Mouse (Mus musculus): Measurements from ENCODE around the gene Tmem80. TPM values are rescaled to one million over a fixed set of nuclear protein-coding genes. Genes with fewer than 3 reads are reported as not detected.

Tmem80 gene
- total RNA-seq, 2 experiments from 2014 or later, result 21.1 to 21.9 TPM

- peak; percentile 84 for DNase-seq
- intact Hi-C loops (cut with DNase I), result no loop called here
Measured at GRCm38 (mm10) chr7:141355626-141356326, 28.2 kb downstream of the Tmem80 start.

DNA sequence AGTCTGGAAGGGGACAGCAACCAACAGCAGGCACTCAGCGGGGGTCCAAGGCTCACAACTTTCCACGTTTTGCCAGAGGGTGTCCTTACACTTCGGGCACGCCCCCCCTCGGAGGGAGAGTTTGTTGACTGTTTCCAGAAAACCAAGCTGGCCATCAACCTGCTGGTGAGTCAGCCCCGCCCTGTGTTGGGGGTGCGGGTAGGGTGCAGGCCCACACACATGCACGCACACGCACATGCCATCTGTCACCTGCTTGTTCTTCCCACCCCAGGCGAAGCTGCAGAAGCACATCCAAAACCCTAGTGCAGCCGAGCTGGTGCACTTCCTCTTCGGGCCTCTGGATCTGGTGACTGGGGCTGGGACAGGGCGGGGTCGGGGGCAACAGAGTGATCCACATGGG, 29.4 kb downstream of the Tmem80 start:
- DNase-seq, result peak; percentile 59
- intact Hi-C loops (cut with DNase I), result no loop called here

- DNase-seq, result peak; percentile 41
- intact Hi-C loops (cut with DNase I), result loop anchor here (10.0 kb wide), 1 partner anchor 97 kb away; the partner anchor contains the start of gene Irf7
Measured at GRCm38 (mm10) chr7:141361510-141361909, 34.0 kb downstream of the Tmem80 start.

DNA sequence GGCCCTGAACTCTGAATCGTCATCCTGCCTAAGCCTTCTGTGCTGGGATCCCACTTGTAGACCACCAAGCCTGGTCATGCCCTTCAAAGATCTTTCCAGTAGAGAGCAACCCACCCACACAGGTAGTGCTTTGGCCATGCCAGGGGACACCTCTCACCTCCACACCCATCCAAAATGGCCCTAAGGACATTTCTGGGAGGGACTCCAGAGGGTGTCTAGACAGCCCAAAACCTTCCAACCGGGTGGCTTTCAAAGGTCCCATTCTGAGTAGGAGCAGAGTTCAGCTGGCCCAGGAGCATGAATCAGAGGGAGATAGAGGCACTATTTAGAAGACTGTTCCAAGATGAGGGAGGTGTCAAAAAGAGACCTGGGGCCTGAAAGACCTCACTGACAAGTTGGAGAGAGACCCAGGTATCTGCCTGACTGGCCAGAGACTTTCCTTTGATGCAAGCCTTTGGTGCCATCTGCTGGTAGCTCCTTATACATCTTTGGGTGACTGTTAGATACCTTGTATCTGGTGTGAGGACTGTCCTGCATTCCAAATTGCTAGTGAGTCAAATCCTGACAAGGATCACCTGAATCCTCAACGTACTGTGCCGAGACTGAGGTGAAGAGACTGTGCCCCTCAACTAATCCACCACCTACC, 35.7 kb downstream of the Tmem80 start:
- intact Hi-C loops (cut with DNase I), result loop anchor here (10.0 kb wide), 1 partner anchor 98 kb away; the partner anchor contains the start of gene Irf7
- DNase-seq, result peak; percentile 74

DNA sequence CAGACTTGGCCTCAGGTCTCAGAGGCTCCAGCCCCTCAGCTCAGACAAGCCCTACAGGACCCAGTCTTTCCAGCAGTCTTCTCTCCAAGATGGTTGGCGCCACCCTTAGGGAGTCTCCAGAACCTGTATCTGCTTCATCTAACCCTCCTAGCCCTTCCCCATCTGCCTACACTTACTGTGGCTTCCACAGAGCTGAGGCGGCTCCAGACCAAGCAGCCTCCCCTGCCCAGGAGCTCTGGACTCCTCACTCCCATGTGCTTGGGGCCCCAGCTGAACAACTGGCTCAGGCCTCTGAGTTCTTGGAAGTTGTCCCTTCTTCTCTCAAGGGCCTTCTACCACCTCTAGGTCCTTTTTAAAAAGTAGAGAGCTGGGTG, 36.2 kb downstream of the Tmem80 start:
- no peak for DNase-seq
- intact Hi-C loops (cut with DNase I), result loop anchor here (10.0 kb wide), 1 partner anchor 99 kb away; the partner anchor contains the start of gene Irf7

- no peak for DNase-seq
- intact Hi-C loops (cut with DNase I), result loop anchor here (10.0 kb wide), 1 partner anchor 100 kb away; the partner anchor contains the start of gene Irf7
Measured at GRCm38 (mm10) chr7:141364349-141365048, 37.0 kb downstream of the Tmem80 start.

GRCm38 (mm10) chr7:141365049-141365445, 37.5 kb downstream of the Tmem80 start:
- intact Hi-C loops (cut with DNase I), result loop anchor here (10.0 kb wide), 1 partner anchor 100 kb away; the partner anchor contains the start of gene Irf7
- no peak for DNase-seq

- intact Hi-C loops (cut with DNase I), result loop anchor here (10.0 kb wide), 1 partner anchor 103 kb away; the partner anchor contains the start of gene Irf7
- DNase-seq, result no peak
Measured at GRCm38 (mm10) chr7:141367358-141367757, 39.8 kb downstream of the Tmem80 start.

- intact Hi-C loops (cut with DNase I), result loop anchor here (10.0 kb wide), 1 partner anchor 105 kb away; the partner anchor contains the start of gene Irf7
- DNase-seq, result no peak
Measured at GRCm38 (mm10) chr7:141369918-141370317, 42.4 kb downstream of the Tmem80 start.

GRCm38 (mm10) chr7:141371942-141372595, 44.5 kb downstream of the Tmem80 start:
- DNase-seq, result no peak
- intact Hi-C loops (cut with DNase I), result no loop called here

GRCm38 (mm10) chr7:141373611-141374010, 46.1 kb downstream of the Tmem80 start:
- intact Hi-C loops (cut with DNase I), result no loop called here
- peak; percentile 27 for DNase-seq

DNA sequence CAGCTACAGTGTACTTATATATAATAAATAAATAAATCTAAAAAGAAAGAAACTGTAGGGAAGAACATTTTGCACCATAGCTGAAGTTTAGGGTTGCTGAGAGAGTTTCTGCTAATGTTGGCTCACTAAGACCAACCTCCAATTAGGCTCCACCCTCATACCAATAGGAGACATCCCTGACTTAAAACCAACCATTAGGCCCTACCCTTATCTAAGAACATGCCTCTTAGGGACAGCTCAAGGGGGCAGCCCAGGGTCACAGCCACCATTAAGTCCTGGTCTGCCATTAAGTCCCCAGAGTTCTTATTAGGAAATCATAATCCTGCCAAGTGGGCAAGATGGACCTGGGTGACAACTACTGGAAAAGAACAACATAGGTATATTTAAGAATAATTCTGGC, 46.9 kb downstream of the Tmem80 start:
- DNase-seq, result no peak
- intact Hi-C loops (cut with DNase I), result no loop called here

DNA sequence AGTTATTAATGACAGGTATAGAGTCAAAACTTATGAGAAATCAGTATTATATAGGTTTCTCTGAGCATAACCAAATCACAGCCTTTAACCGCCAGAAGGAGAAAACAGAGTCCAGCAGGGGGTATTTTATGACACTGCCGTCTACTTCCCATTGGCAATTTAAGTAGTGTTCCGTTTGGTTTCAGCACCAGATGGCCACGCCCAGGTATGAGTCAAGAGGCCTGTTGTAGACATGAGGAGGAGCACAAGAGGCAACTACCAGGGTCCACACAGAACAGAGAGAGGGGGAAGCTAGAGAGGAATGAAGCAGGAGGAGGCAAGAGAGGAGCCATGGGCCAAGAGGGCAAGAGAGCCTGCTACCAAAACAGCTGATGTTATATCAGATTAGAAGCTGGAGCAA, 52.0 kb downstream of the Tmem80 start:
- intact Hi-C loops (cut with DNase I), result no loop called here

GRCm38 (mm10) chr7:141381068-141381835, 53.7 kb downstream of the Tmem80 start:
- no peak for DNase-seq
- intact Hi-C loops (cut with DNase I), result no loop called here

More for the DNA sequence above, 52.0 kb downstream of the Tmem80 start:
- DNase-seq, result no peak

Other genes with a start within 250 kb of the Tmem80 start
- gene Pkp3, start 249.5 kb upstream of the Tmem80 start, total RNA-seq (2021), result not detected
- gene Sigirr, start 227.2 kb upstream of the Tmem80 start, total RNA-seq (2021), result 1 to 10 TPM; 2.8 to 2.9 TPM
- not detected for gene Ano9, start 209.9 kb upstream of the Tmem80 start, total RNA-seq (2021)
- 10 to 100 TPM; 50.1 to 53.9 TPM for gene Ptdss2, start 205.4 kb upstream of the Tmem80 start, total RNA-seq (2021)
- gene Rnh1, start 154.9 kb upstream of the Tmem80 start, total RNA-seq (2021), result 10 to 100 TPM; 20.1 to 25.3 TPM
- 100 to 1,000 TPM; 194 to 211 TPM for gene Hras, start 133.7 kb upstream of the Tmem80 start, total RNA-seq (2021)
- 1 to 10 TPM; 6.2 to 7.4 TPM for gene Lrrc56, start 133.6 kb upstream of the Tmem80 start, total RNA-seq (2021)
- under 1 TPM in 1 of 2 experiments, not detected in 1; 0.18 TPM for gene Lmntd2, start 113.7 kb upstream of the Tmem80 start, total RNA-seq (2021)
- gene Rassf7, start 111.9 kb upstream of the Tmem80 start, total RNA-seq (2021), result 1 to 10 TPM; 3.8 to 4.7 TPM
- gene Phrf1, start 99.0 kb upstream of the Tmem80 start, total RNA-seq (2021), result 10 to 100 TPM; 81.2 to 89.1 TPM
- gene Irf7, start 61.3 kb upstream of the Tmem80 start, total RNA-seq (2021), result 1 to 10 TPM in 1 of 2 experiments, under 1 TPM in 1; 0.28 to 1.1 TPM
- not detected for gene Cdhr5, start 51.0 kb upstream of the Tmem80 start, total RNA-seq (2021)
- under 1 TPM; 0.62 to 0.86 TPM for gene Sct, start 48.6 kb upstream of the Tmem80 start, total RNA-seq (2021)
- under 1 TPM; 0.48 to 0.54 TPM for gene Drd4, start 35.7 kb upstream of the Tmem80 start, total RNA-seq (2021)
- gene Deaf1, start within 50 bp of the Tmem80 start, total RNA-seq (2021), result 100 to 1,000 TPM; 246 to 267 TPM
- gene Eps8l2, start 11.1 kb downstream of the Tmem80 start, total RNA-seq (2021), result under 1 TPM; 0.86 to 0.97 TPM
- gene Taldo1, start 64.5 kb downstream of the Tmem80 start, total RNA-seq (2021), result 100 to 1,000 TPM; 146 to 152 TPM
- gene Gatd1, start 86.4 kb downstream of the Tmem80 start, total RNA-seq (2021), result 10 to 100 TPM; 43.1 to 44.6 TPM
- 100 to 1,000 TPM; 111 to 122 TPM for gene Cend1, start 101.8 kb downstream of the Tmem80 start, total RNA-seq (2021)
- gene Slc25a22, start 110.2 kb downstream of the Tmem80 start, total RNA-seq (2021), result 100 to 1,000 TPM; 196 to 217 TPM
- gene Pidd1, start 116.3 kb downstream of the Tmem80 start, total RNA-seq (2021), result 1 to 10 TPM; 5.5 to 6.6 TPM
- gene Rplp2, start 119.6 kb downstream of the Tmem80 start, total RNA-seq (2021), result 100 to 1,000 TPM; 894 to 998 TPM
- 10 to 100 TPM; 13.9 to 16.0 TPM for gene Pnpla2, start 127.5 kb downstream of the Tmem80 start, total RNA-seq (2021)
- 1 to 10 TPM; 4.4 to 4.9 TPM for gene Cracr2b, start 133.4 kb downstream of the Tmem80 start, total RNA-seq (2021)
- 10 to 100 TPM; 46.7 to 50.6 TPM for gene Cd151, start 139.7 kb downstream of the Tmem80 start, total RNA-seq (2021)
- 10 to 100 TPM; 38.5 to 40.1 TPM for gene Polr2l, start 147.4 kb downstream of the Tmem80 start, total RNA-seq (2021)
- gene Tspan4, start 147.5 kb downstream of the Tmem80 start, total RNA-seq (2021), result 10 to 100 TPM; 33.5 to 35.9 TPM
- gene Chid1, start 212.1 kb downstream of the Tmem80 start, total RNA-seq (2021), result 10 to 100 TPM; 48.7 to 55.4 TPM
- gene Ap2a2, start 234.4 kb downstream of the Tmem80 start, total RNA-seq (2021), result 100 to 1,000 TPM; 216 to 228 TPM

Measured in left cerebral cortex, postnatal 4 days (tissue).